Comparison of ENCODE assay signal across 29 mouse cellular contexts in genomic region chr2:94184142-94184541, GRCm38 (mm10). TPM values are rescaled to one million over a fixed set of nuclear protein-coding genes. Genes with fewer than 3 reads are reported as not detected.
DNase-seq lines count a peak whose midpoint lies in the region; ATAC-seq lines count a peak whose summit lies in the region.
"Had no signal": no experiment of that assay in that cellular context is flagged by ENCODE, and none has a peak within 500 bp of the region (broad histone marks: within the 10 kb centered on the region; RNA-seq: fewer than 3 reads in every experiment).

No protein-coding gene starts in this region.

- H3K27me3 ChIP-seq in hindbrain, embryonic 11.5 days (ENCODE audit: control insufficient read depth, insufficient read depth, low read length), result no peaks in the 10 kb centered on the region
- H3K27me3 ChIP-seq in hindbrain, embryonic 16.5 days (replicated peaks; ENCODE audit: control insufficient read depth, insufficient read depth, low read length), result no peaks in the 10 kb centered on the region
- no peaks in the 10 kb centered on the region for H3K27me3 ChIP-seq in neural tube, embryonic 11.5 days (ENCODE audit: control insufficient read depth, insufficient read depth, low read length)
- H3K27me3 ChIP-seq: embryonic facial prominence, embryonic 12.5 days had no signal

- no peaks in the 10 kb centered on the region for H3K36me3 ChIP-seq in hindbrain, embryonic 11.5 days (ENCODE audit: control insufficient read depth, insufficient read depth, low read length)
- no peaks in the 10 kb centered on the region for H3K36me3 ChIP-seq in hindbrain, embryonic 16.5 days (ENCODE audit: control insufficient read depth, insufficient read depth, low read length)
- H3K36me3 ChIP-seq in neural tube, embryonic 11.5 days (ENCODE audit: control insufficient read depth, insufficient read depth, low read length), result no peaks in the 10 kb centered on the region
- H3K36me3 ChIP-seq: embryonic facial prominence, embryonic 12.5 days; heart, embryonic 13.5 days; limb, embryonic 10.5 days; liver, embryonic 15.5 days; lung, embryonic 15.5 days had no signal

- 14% methylated on average over 6 of the region's 6 CpGs for WGBS in hindbrain, embryonic 11.5 days
- WGBS in hindbrain, embryonic 16.5 days, result 8% methylated on average over 6 of the region's 6 CpGs
- 15% methylated on average over 6 of the region's 6 CpGs for WGBS in neural tube, embryonic 11.5 days

- H3K27ac ChIP-seq in hindbrain, embryonic 11.5 days (ENCODE audit: low read depth, low read length), result no peak overlapping the region
- no peak overlapping the region for H3K27ac ChIP-seq in hindbrain, embryonic 16.5 days (ENCODE audit: low read depth, low read length)
- H3K27ac ChIP-seq in neural tube, embryonic 11.5 days (ENCODE audit: low read depth, low read length), result no peak overlapping the region
- H3K27ac ChIP-seq: embryonic facial prominence, embryonic 12.5 days; heart, embryonic 13.5 days; hindbrain, postnatal 0 days; limb, embryonic 10.5 days; liver, embryonic 15.5 days; lung, embryonic 15.5 days had no signal

- H3K4me3 ChIP-seq in hindbrain, embryonic 11.5 days (ENCODE audit: low read depth, low read length), result no peak overlapping the region
- no peak overlapping the region for H3K4me3 ChIP-seq in hindbrain, embryonic 16.5 days (ENCODE audit: low read length)
- H3K4me3 ChIP-seq in neural tube, embryonic 11.5 days (ENCODE audit: low read depth, low read length), result no peak overlapping the region
- H3K4me3 ChIP-seq: embryonic facial prominence, embryonic 12.5 days; heart, embryonic 13.5 days; limb, embryonic 10.5 days; liver, embryonic 15.5 days; lung, embryonic 15.5 days; megakaryocyte, embryonic 14.5 days had no signal

- no peak for DNase-seq in hindbrain, embryonic 11.5 days (ENCODE audit: low spot score)
- no peak for DNase-seq in neural tube, embryonic 11.5 days (ENCODE audit: low spot score)
- no peak for DNase-seq in neural tube, embryonic 10.5 days (ENCODE audit: extremely low spot score, low spot score)
- peak; percentile 21 for DNase-seq in ZHBTc4 (ENCODE audit: low read depth, low spot score)
- DNase-seq in embryo, embryonic 9.5 days (ENCODE audit: extremely low spot score), result peak; percentile 12
- DNase-seq in frontal cortex, postnatal 25 days (ENCODE audit: low spot score in 2 of 2), result no peak
- DNase-seq: adrenal gland, postnatal 14 days; B cell, adult 2 months; cerebellum, adult 9-10 months; forebrain, postnatal 0 days; gastrocnemius, postnatal 25 days; heart, adult 18-20 months; heart, postnatal 14 days; kidney, adult 9 months; kidney, postnatal 14 days; liver; lung, postnatal 36 days; right cerebral cortex, postnatal 25 days; spleen, adult 18-20 months; thymus, postnatal 36 days had no signal

- 0 out of 2 replicates have a peak overlapping the region, but pooled peaks have one; percentile 2 for H3K9ac ChIP-seq in hindbrain, embryonic 11.5 days (ENCODE audit: low read depth, low read length)
- no peak overlapping the region for H3K9ac ChIP-seq in hindbrain, embryonic 16.5 days (ENCODE audit: low read depth, low read length)
- no peak overlapping the region for H3K9ac ChIP-seq in neural tube, embryonic 11.5 days (ENCODE audit: low read length)
- H3K9ac ChIP-seq: embryonic facial prominence, embryonic 12.5 days; forebrain, postnatal 0 days; heart, embryonic 13.5 days; liver, embryonic 15.5 days; lung, embryonic 15.5 days had no signal

- ATAC-seq in hindbrain, embryonic 11.5 days (ENCODE audit: low FRiP score), result peak; percentile 40; the same call in 1 of the 2 replicates
- ATAC-seq in hindbrain, embryonic 16.5 days, result no peak
- peak; percentile 55; the same call in 1 of the 2 replicates for ATAC-seq in neural tube, embryonic 11.5 days (ENCODE audit: insufficient read depth, low FRiP score, low TSS enrichment)
- ATAC-seq: forebrain, postnatal 0 days; hindbrain, postnatal 0 days; intestine, embryonic 16.5 days had no signal

- H3K9me3 ChIP-seq in hindbrain, embryonic 11.5 days (ENCODE audit: control insufficient read depth, low read length), result no peaks in the 10 kb centered on the region
- no peaks in the 10 kb centered on the region for H3K9me3 ChIP-seq in hindbrain, embryonic 16.5 days (ENCODE audit: control insufficient read depth, low read length)
- H3K9me3 ChIP-seq in neural tube, embryonic 11.5 days (ENCODE audit: control insufficient read depth, low read length), result no peaks in the 10 kb centered on the region
- H3K9me3 ChIP-seq: embryonic facial prominence, embryonic 12.5 days; heart, embryonic 13.5 days; limb, embryonic 10.5 days; liver, embryonic 15.5 days; lung, embryonic 15.5 days; megakaryocyte, embryonic 14.5 days had no signal

- H3K4me2 ChIP-seq in hindbrain, embryonic 11.5 days (replicated peaks; ENCODE audit: low read depth, low read length), result no peak overlapping the region
- no peak overlapping the region for H3K4me2 ChIP-seq in hindbrain, embryonic 16.5 days (ENCODE audit: low read length)
- no peak overlapping the region for H3K4me2 ChIP-seq in neural tube, embryonic 11.5 days (ENCODE audit: low read depth)
- H3K4me2 ChIP-seq: embryonic facial prominence, embryonic 12.5 days; heart, embryonic 13.5 days; liver, embryonic 15.5 days; lung, embryonic 15.5 days had no signal

- H3K4me1 ChIP-seq in hindbrain, embryonic 11.5 days (replicated peaks; ENCODE audit: control insufficient read depth, insufficient read depth, low read length), result no peaks in the 10 kb centered on the region
- H3K4me1 ChIP-seq in hindbrain, embryonic 16.5 days (ENCODE audit: control insufficient read depth, insufficient read depth, low read depth, low read length), result no peaks in the 10 kb centered on the region
- 0 out of 2 replicates have a peak, but pooled peaks cover 2% of the 10 kb centered on the region for H3K4me1 ChIP-seq in neural tube, embryonic 11.5 days (ENCODE audit: control insufficient read depth, insufficient read depth, low read length)
- H3K4me1 ChIP-seq: embryonic facial prominence, embryonic 12.5 days; heart, embryonic 13.5 days; limb, embryonic 10.5 days; liver, embryonic 15.5 days; lung, embryonic 15.5 days had no signal

RNA-seq across cellular contexts. Expression of gene Hsd17b12, which starts 26.4 kb away (rescaled TPM):
- polyA plus RNA-seq in hindbrain, embryonic 11.5 days (2014; fragmentation: Nextera tagmentation; extraction: Ambion mirVana), result 129 and 132 TPM in 2 replicates
- 162 and 171 TPM in 2 replicates for polyA plus RNA-seq in hindbrain, embryonic 16.5 days (2015; fragmentation: Nextera tagmentation; extraction: Ambion mirVana)
- 120 and 122 TPM in 2 replicates for polyA plus RNA-seq in neural tube, embryonic 11.5 days (2014; fragmentation: Nextera tagmentation; extraction: Ambion mirVana)

Comparison
In these comparisons a context has a peak if more than half of its experiments do, and no peak if none do; other contexts are left out.
1. DNase-seq: peak in ZHBTc4 (single experiment) and embryo, embryonic 9.5 days (single experiment); none in hindbrain, embryonic 11.5 days (single experiment), neural tube, embryonic 11.5 days (single experiment), neural tube, embryonic 10.5 days (single experiment) and frontal cortex, postnatal 25 days (0 of 2).